In genomic region chr7:140966921-140967320, GRCm38 (mm10) we compare ENCODE assay signal across 9 mouse cellular contexts. TPM values are rescaled to one million over a fixed set of nuclear protein-coding genes. Genes with fewer than 3 reads are reported as not detected.
DNase-seq lines count a peak whose midpoint lies in the region; ATAC-seq and TF ChIP-seq lines count a peak whose summit lies in the region.
"Had no signal": no experiment of that assay in that cellular context is flagged by ENCODE, and none has a peak within 500 bp of the region (broad histone marks: within the 10 kb centered on the region; RNA-seq: fewer than 3 reads in every experiment).

Gene Ifitm1 (plus strand): TSS chr7:140967221.

- H3K36me3 ChIP-seq in kidney, adult 2 months (ENCODE audit: control insufficient read depth, insufficient read depth, low read length), result no peaks in the 10 kb centered on the region
- H3K36me3 ChIP-seq in intestine, embryonic 15.5 days, result no peaks in the 10 kb centered on the region
- H3K36me3 ChIP-seq in midbrain, embryonic 13.5 days, result no peaks in the 10 kb centered on the region

- 95% methylated on average over 4 of the region's 4 CpGs for WGBS in kidney, adult 2 months
- WGBS in intestine, embryonic 15.5 days, result 94% methylated on average over 4 of the region's 4 CpGs
- WGBS in midbrain, embryonic 13.5 days, result 85% methylated on average over 4 of the region's 4 CpGs

- H3K9ac ChIP-seq in intestine, embryonic 15.5 days, result no peak within 1 kb of the TSS
- H3K9ac ChIP-seq in midbrain, embryonic 13.5 days (replicated peaks), result no peak within 1 kb of the TSS

- H3K4me2 ChIP-seq in intestine, embryonic 15.5 days (replicated peaks), result peak within 1 kb of the TSS; percentile 48
- H3K4me2 ChIP-seq in midbrain, embryonic 13.5 days (replicated peaks), result no peak within 1 kb of the TSS

- no peaks in the 10 kb centered on the region for H3K4me1 ChIP-seq in kidney, adult 2 months (ENCODE audit: control insufficient read depth, insufficient read depth, low read length)
- H3K4me1 ChIP-seq in intestine, embryonic 15.5 days (replicated peaks), result peaks cover 13% of the 10 kb centered on the region
- 0 out of 2 replicates have a peak, but pooled peaks cover 3% of the 10 kb centered on the region for H3K4me1 ChIP-seq in midbrain, embryonic 13.5 days (replicated peaks)

- H3K27ac ChIP-seq in kidney, adult 2 months (ENCODE audit: insufficient read depth, low read depth, low read length), result peak within 1 kb of the TSS; percentile 35; the same call in 1 of the 2 replicates
- H3K27ac ChIP-seq in intestine, embryonic 15.5 days, result peak within 1 kb of the TSS; percentile 67; the same call in 1 of the 2 replicates
- H3K27ac ChIP-seq in midbrain, embryonic 13.5 days, result no peak within 1 kb of the TSS

- no peak within 1 kb of the TSS for H3K4me3 ChIP-seq in kidney, adult 2 months (ENCODE audit: insufficient read depth, low read depth, low read length)
- peak within 1 kb of the TSS; percentile 16; the same call in 1 of the 2 replicates for H3K4me3 ChIP-seq in intestine, embryonic 15.5 days (replicated peaks)
- no peak within 1 kb of the TSS for H3K4me3 ChIP-seq in midbrain, embryonic 13.5 days (replicated peaks)

- TF ChIP-seq POLR2A in kidney, adult 2 months (IDR thresholded peaks at IDR 0.05; ENCODE audit: low read depth, low read length), result no peak

- no peaks in the 10 kb centered on the region for H3K9me3 ChIP-seq in intestine, embryonic 15.5 days
- H3K9me3 ChIP-seq in midbrain, embryonic 13.5 days, result no peaks in the 10 kb centered on the region

- H3K27me3 ChIP-seq in kidney, adult 2 months (replicated peaks; ENCODE audit: control insufficient read depth, insufficient read depth, low read length), result no peaks in the 10 kb centered on the region
- H3K27me3 ChIP-seq in intestine, embryonic 15.5 days (replicated peaks), result no peaks in the 10 kb centered on the region
- no peaks in the 10 kb centered on the region for H3K27me3 ChIP-seq in midbrain, embryonic 13.5 days

- no peak for DNase-seq in kidney, adult 2 months
- DNase-seq in kidney, adult 18-20 months, result no peak
- no peak for DNase-seq in cerebellum, postnatal 36 days
- no peak for DNase-seq in cerebellum, adult 9-11 months
- DNase-seq in gastrocnemius, postnatal 14 days, result no peak
- DNase-seq: lung, postnatal 14 days had no signal

- intact Hi-C loops in gastrocnemius, postnatal 14 days (cut with DNase I; ENCODE audit: low total_unique reads), result no loop called here

- ATAC-seq in common myeloid progenitor, adult 5-6 weeks (replicated peaks; ENCODE audit: low read depth, poor library complexity, severe bottlenecking), result no peak
- no peak for ATAC-seq in intestine, embryonic 15.5 days
- ATAC-seq in midbrain, embryonic 13.5 days, result no peak

- no peak for TF ChIP-seq CTCF in kidney, adult 2 months (conservative IDR thresholded peaks at IDR 0.05; ENCODE audit: insufficient read depth, insufficient read length, low read depth, low read length)

RNA-seq across cellular contexts. Expression of gene Ifitm1, which starts in this region (rescaled TPM):
- polyA plus RNA-seq in kidney, adult 2 months (2012; rRNA removed), result 125 and 135 TPM in 2 replicates
- total RNA-seq in common myeloid progenitor, adult 5-6 weeks (2017), result 120 and 124 TPM in 2 replicates
- polyA plus RNA-seq in intestine, embryonic 15.5 days (2015; fragmentation: Nextera tagmentation; extraction: Ambion mirVana), result 145 and 148 TPM in 2 replicates
- polyA plus RNA-seq in midbrain, embryonic 13.5 days (2015; fragmentation: Nextera tagmentation; extraction: Ambion mirVana), result 10.2 and 10.3 TPM in 2 replicates
- total RNA-seq in gastrocnemius, postnatal 14 days (2021), result 1 to 10 TPM; 1.3 to 1.4 TPM

Comparison
In these comparisons a context has a peak if more than half of its experiments do, and no peak if none do; other contexts are left out.
1. RNA of gene Ifitm1 (total RNA-seq): 120 to 124 TPM in common myeloid progenitor, adult 5-6 weeks; 1.3 to 1.4 TPM in gastrocnemius, postnatal 14 days; every median in the first group is over 10 times any median in the second.
2. RNA of gene Ifitm1 (polyA plus RNA-seq): 145 to 148 TPM in intestine, embryonic 15.5 days and 125 to 135 TPM in kidney, adult 2 months; 10.2 to 10.3 TPM in midbrain, embryonic 13.5 days; every median in the first group is over 10 times any median in the second.